Mouse (Mus musculus): ENCODE measurements around the gene Cdk18. TPM values are rescaled to one million over a fixed set of nuclear protein-coding genes. Genes with fewer than 3 reads are reported as not detected.

Gene Cdk18
- total RNA-seq, 1 experiment, result 9.6 TPM

- no peak overlapping the region for H3K4me3 ChIP-seq (ENCODE audit: insufficient read depth in 1 of 2, low read depth in 1 of 2, low read length in 2 of 2, poor library complexity in 1 of 2, severe bottlenecking in 1 of 2)
- H3K36me3 ChIP-seq (ENCODE audit: control insufficient read depth, insufficient read depth, low read length, poor library complexity, severe bottlenecking), result no peaks in the 10 kb centered on the region
- DNase-seq (ENCODE audit: low read depth, low spot score), result no peak
- peaks cover 11 to 21% of the 10 kb centered on the region in 2 experiments for H3K4me1 ChIP-seq (ENCODE audit: control insufficient read depth in 2 of 2, insufficient read depth in 2 of 2, low read length in 2 of 2, poor library complexity in 1 of 2)
- in situ Hi-C loops (cut with MboI; ENCODE audit: low sequenced_read_pairs in 2 of 2, unreplicated experiment in 2 of 2), result no loop called here
- H3K9ac ChIP-seq (ENCODE audit: insufficient read depth, low read depth, low read length, poor library complexity, severe bottlenecking), result 0 out of 2 replicates have a peak overlapping the region, but pooled peaks have one; percentile 9
- no peak for TF ChIP-seq MAFK (IDR thresholded peaks at IDR 0.05; ENCODE audit: insufficient read depth, low read depth, low read length)
- TF ChIP-seq CHD2 (IDR thresholded peaks at IDR 0.05; ENCODE audit: low read depth, low read length), result no peak
- no peak for TF ChIP-seq ZNF384 (IDR thresholded peaks at IDR 0.05; ENCODE audit: low read depth, low read length)
- no peak for TF ChIP-seq HCFC1 (IDR thresholded peaks at IDR 0.05; ENCODE audit: borderline replicate concordance, insufficient read depth, low read length)
- no peak for TF ChIP-seq ZC3H11A (IDR thresholded peaks at IDR 0.05; ENCODE audit: borderline replicate concordance, low read depth, low read length)
- H3K27ac ChIP-seq (ENCODE audit: insufficient read depth, low read depth, low read length, poor library complexity, severe bottlenecking), result no peak overlapping the region; the same call in 1 of the 2 replicates
- H3K9me3 ChIP-seq (ENCODE audit: control insufficient read depth, insufficient read depth, low read depth, low read length), result no peaks in the 10 kb centered on the region
Observed at GRCm38 (mm10) chr1:132153691-132154090, 14.2 kb upstream of the Cdk18 start.

GRCm38 (mm10) chr1:132153086-132153690 is 13.7 kb upstream of the Cdk18 start:
- Histone ChIP-seq H3K9me3 (ENCODE audit: control insufficient read depth, insufficient read depth, low read depth, low read length) (no peaks in the 10 kb centered on the region), H3K4me3 (ENCODE audit: insufficient read depth in 1 of 2, low read depth in 1 of 2, low read length in 2 of 2, poor library complexity in 1 of 2, severe bottlenecking in 1 of 2) (no peak overlapping the region), H3K27ac (ENCODE audit: insufficient read depth, low read depth, low read length, poor library complexity, severe bottlenecking) (no peak overlapping the region), H3K9ac (ENCODE audit: insufficient read depth, low read depth, low read length, poor library complexity, severe bottlenecking) (no peak overlapping the region), H3K4me1 (ENCODE audit: control insufficient read depth in 2 of 2, insufficient read depth in 2 of 2, low read length in 2 of 2, poor library complexity in 1 of 2) (peaks cover 8 to 16% of the 10 kb centered on the region in 2 experiments), H3K36me3 (ENCODE audit: control insufficient read depth, insufficient read depth, low read length, poor library complexity, severe bottlenecking) (no peaks in the 10 kb centered on the region)
- TF ChIP-seq MAFK (IDR thresholded peaks at IDR 0.05; ENCODE audit: insufficient read depth, low read depth, low read length), result no peak
- no peak for TF ChIP-seq CHD2 (IDR thresholded peaks at IDR 0.05; ENCODE audit: low read depth, low read length)
- no peak for TF ChIP-seq ZC3H11A (IDR thresholded peaks at IDR 0.05; ENCODE audit: borderline replicate concordance, low read depth, low read length)
- TF ChIP-seq HCFC1 (IDR thresholded peaks at IDR 0.05; ENCODE audit: borderline replicate concordance, insufficient read depth, low read length), result no peak
- TF ChIP-seq ZNF384 (IDR thresholded peaks at IDR 0.05; ENCODE audit: low read depth, low read length), result no peak
- no peak for DNase-seq (ENCODE audit: low read depth, low spot score)
- in situ Hi-C loops (cut with MboI; ENCODE audit: low sequenced_read_pairs in 2 of 2, unreplicated experiment in 2 of 2), result no loop called here

DNA sequence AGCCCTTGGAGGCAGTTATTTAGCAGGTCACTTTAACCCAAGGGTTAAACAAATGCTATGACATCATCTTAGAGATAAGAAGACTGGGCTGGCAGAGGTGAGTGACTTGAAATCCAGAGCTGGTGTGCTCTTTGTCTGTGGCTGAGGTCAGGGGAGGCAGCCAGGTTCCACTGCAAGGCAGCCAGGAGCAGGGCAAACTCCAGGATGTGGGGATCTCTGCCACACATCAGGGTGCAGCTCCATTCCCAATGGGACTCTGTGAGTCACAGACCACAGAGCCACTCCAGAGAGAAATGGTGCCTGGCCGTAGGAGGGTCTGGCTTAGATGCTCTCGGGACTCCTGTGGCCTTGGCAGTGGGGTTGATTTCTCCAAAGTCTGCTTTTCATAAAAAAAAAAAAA is 12.4 kb upstream of the Cdk18 start:
- Histone ChIP-seq H3K9me3 (ENCODE audit: control insufficient read depth, insufficient read depth, low read depth, low read length) (no peaks in the 10 kb centered on the region), H3K4me1 (ENCODE audit: control insufficient read depth in 2 of 2, insufficient read depth in 2 of 2, low read length in 2 of 2, poor library complexity in 1 of 2) (peaks cover 4 to 11% of the 10 kb centered on the region in 2 experiments; a peak in 3 of 4 replicates), H3K9ac (ENCODE audit: insufficient read depth, low read depth, low read length, poor library complexity, severe bottlenecking) (no peak overlapping the region), H3K36me3 (ENCODE audit: control insufficient read depth, insufficient read depth, low read length, poor library complexity, severe bottlenecking) (no peaks in the 10 kb centered on the region), H3K4me3 (ENCODE audit: insufficient read depth in 1 of 2, low read depth in 1 of 2, low read length in 2 of 2, poor library complexity in 1 of 2, severe bottlenecking in 1 of 2) (no peak overlapping the region), H3K27ac (ENCODE audit: insufficient read depth, low read depth, low read length, poor library complexity, severe bottlenecking) (no peak overlapping the region)
- DNase-seq (ENCODE audit: low read depth, low spot score), result no peak
- TF ChIP-seq MAFK (IDR thresholded peaks at IDR 0.05; ENCODE audit: insufficient read depth, low read depth, low read length), result no peak
- TF ChIP-seq ZNF384 (IDR thresholded peaks at IDR 0.05; ENCODE audit: low read depth, low read length), result no peak
- no peak for TF ChIP-seq HCFC1 (IDR thresholded peaks at IDR 0.05; ENCODE audit: borderline replicate concordance, insufficient read depth, low read length)
- no peak for TF ChIP-seq CHD2 (IDR thresholded peaks at IDR 0.05; ENCODE audit: low read depth, low read length)
- TF ChIP-seq ZC3H11A (IDR thresholded peaks at IDR 0.05; ENCODE audit: borderline replicate concordance, low read depth, low read length), result no peak
- in situ Hi-C loops (cut with MboI; ENCODE audit: low sequenced_read_pairs in 2 of 2, unreplicated experiment in 2 of 2), result no loop called here

DNA sequence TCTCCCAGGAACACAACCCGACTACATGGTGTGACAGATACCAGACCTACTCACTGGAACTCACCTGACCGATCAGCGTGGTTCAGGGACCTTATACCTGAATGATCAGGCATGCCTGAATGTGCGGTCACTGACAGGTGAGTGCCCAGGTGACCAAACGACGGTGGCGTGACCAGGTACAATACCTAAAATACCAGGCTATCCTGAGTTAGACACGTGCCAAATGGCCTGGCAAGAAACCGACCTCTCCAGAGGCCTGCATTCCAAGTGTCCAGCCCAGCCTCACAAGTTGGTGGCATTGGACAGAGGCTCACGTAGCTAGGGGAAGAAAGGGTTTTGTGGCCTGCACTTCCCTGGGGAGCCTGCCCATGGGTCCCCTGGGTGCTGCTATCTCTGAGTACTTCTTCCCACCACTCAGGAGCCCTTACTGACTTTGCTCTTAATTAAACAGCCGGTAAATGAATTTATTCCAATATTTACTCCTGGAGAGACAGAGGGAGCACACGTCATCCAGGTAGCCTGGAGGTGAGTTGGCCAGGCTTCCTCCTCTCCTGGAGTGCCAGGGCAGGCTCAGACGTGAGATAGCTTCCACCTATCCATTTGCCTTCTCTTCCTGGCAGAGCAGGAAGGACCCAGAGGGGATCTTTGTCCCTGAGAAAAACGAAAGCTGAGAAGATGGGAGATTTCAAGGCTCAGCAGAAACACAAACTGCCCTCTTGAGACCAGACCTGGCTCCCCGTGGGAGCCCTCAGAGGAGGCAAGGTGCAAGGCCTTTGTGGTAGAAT is 11.5 kb upstream of the Cdk18 start:
- no peak overlapping the region for H3K4me3 ChIP-seq (ENCODE audit: insufficient read depth in 1 of 2, low read depth in 1 of 2, low read length in 2 of 2, poor library complexity in 1 of 2, severe bottlenecking in 1 of 2)
- no peak overlapping the region for H3K27ac ChIP-seq (ENCODE audit: insufficient read depth, low read depth, low read length, poor library complexity, severe bottlenecking)
- no peak for DNase-seq (ENCODE audit: low read depth, low spot score)
- no peak overlapping the region for H3K9ac ChIP-seq (ENCODE audit: insufficient read depth, low read depth, low read length, poor library complexity, severe bottlenecking)
- H3K36me3 ChIP-seq (ENCODE audit: control insufficient read depth, insufficient read depth, low read length, poor library complexity, severe bottlenecking), result no peaks in the 10 kb centered on the region
- no peaks in the 10 kb centered on the region for H3K9me3 ChIP-seq (ENCODE audit: control insufficient read depth, insufficient read depth, low read depth, low read length)
- TF ChIP-seq HCFC1 (IDR thresholded peaks at IDR 0.05; ENCODE audit: borderline replicate concordance, insufficient read depth, low read length), result no peak
- no peak for TF ChIP-seq ZC3H11A (IDR thresholded peaks at IDR 0.05; ENCODE audit: borderline replicate concordance, low read depth, low read length)
- H3K4me1 ChIP-seq (ENCODE audit: control insufficient read depth in 2 of 2, insufficient read depth in 2 of 2, low read length in 2 of 2, poor library complexity in 1 of 2), result peaks cover 4 to 11% of the 10 kb centered on the region in 2 experiments; a peak in 3 of 4 replicates
- in situ Hi-C loops (cut with MboI; ENCODE audit: low sequenced_read_pairs in 2 of 2, unreplicated experiment in 2 of 2), result no loop called here
